Mouse (Mus musculus): ENCODE results near the gene Idi1.

DNA sequence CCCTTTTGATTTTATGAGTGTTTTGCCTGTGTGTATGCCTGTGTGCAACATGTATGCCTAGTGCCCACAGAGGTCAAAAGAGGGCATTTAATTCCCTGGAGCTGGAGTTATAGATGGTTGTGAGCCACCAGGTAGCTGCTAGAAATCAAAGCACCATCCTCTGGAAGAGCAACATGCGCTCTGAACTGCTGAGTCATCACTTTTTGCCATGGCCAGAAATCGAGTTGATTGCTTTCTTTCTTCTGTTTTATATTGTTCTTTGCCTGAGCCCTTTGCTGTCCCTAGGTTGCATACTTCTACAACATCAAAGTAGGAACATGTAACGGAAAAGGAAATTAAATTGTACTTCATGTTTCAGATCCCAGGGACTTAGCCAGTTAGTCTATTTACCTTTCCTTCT, 20.3 kb upstream of the Idi1 start:
- TF ChIP-seq CTCF (IDR thresholded peaks at IDR 0.05; ENCODE audit: extremely low read depth, insufficient read length, insufficient replicate concordance, low read depth, low read length) (no peak), POLR2A (IDR thresholded peaks at IDR 0.05; ENCODE audit: low read depth, low read length) (no peak)

Measured in small intestine, adult 2 months (tissue).